Mouse (Mus musculus) midbrain, postnatal 0 days (tissue): ENCODE results near the gene Mpp1. TPM values are rescaled to one million over a fixed set of nuclear protein-coding genes. Genes with fewer than 3 reads are reported as not detected.
A peak's percentile ranks its signal among the peaks of the same experiment; 100 is the strongest.
"Not testable (repeated sequence)": the region's sequence is repeated elsewhere in the genome, so short reads cannot be mapped to it uniquely, and the experiment has no call there.

Source experiments
- ATAC-seq: fragments of 200-750 bp; cut with Nextera tagmentation; 2 replicates; pipeline ENCODE4 v1.8.0; 2017; ENCODE audit warnings: moderate number of reproducible peaks, mild to moderate bottlenecking, moderate TSS enrichment, moderate library complexity; ENCODE audit not compliant: low FRiP score
- DNase-seq: peaks from one replicate; pipeline ENCODE4 v3.0.0-alpha.2; 2015; ENCODE audit warnings: low spot score
- H3K27ac ChIP-seq: fragments of 300-500 bp; sonication (generic); 2 replicates; pipeline ENCODE4 v1.5.1; 2014; ENCODE audit warnings: low read depth, mild to moderate bottlenecking, low read length, mixed read lengths
- H3K27me3 ChIP-seq: fragments of 300-500 bp; sonication (generic); 2 replicates; pipeline ENCODE4 v1.6.1; 2014; ENCODE audit warnings: low read length, control low read depth, mixed read lengths; ENCODE audit not compliant: insufficient read depth
- H3K36me3 ChIP-seq: fragments of 300-500 bp; sonication (generic); 2 replicates; pipeline ENCODE4 v1.6.1; 2014; ENCODE audit warnings: low read length, control low read depth, mixed read lengths; ENCODE audit not compliant: insufficient read depth
- H3K4me1 ChIP-seq: fragments of 300-500 bp; sonication (generic); 2 replicates; pipeline ENCODE4 v1.6.1; 2014; ENCODE audit warnings: mild to moderate bottlenecking, control low read depth, antibody characterized with exemption, low read length, mixed read lengths; ENCODE audit not compliant: insufficient read depth
- H3K4me2 ChIP-seq: fragments of 300-500 bp; sonication (generic); 2 replicates; pipeline ENCODE4 v1.6.1; 2014; ENCODE audit warnings: low read depth, mild to moderate bottlenecking, low read length, mixed read lengths; ENCODE audit not compliant: poor library complexity, severe bottlenecking
- H3K4me3 ChIP-seq: fragments of 300-500 bp; sonication (generic); 2 replicates; pipeline ENCODE4 v1.5.1; 2014; ENCODE audit warnings: low read depth, mild to moderate bottlenecking, low read length, moderate library complexity
- H3K9ac ChIP-seq: fragments of 300-500 bp; sonication (generic); replicated peaks from 2 replicates; pipeline ENCODE4 v1.6.1; 2014; ENCODE audit warnings: mild to moderate bottlenecking, low read length, moderate library complexity, mixed read lengths; ENCODE audit not compliant: poor library complexity, severe bottlenecking
- H3K9me3 ChIP-seq: fragments of 300-500 bp; sonication (generic); 2 replicates; pipeline ENCODE4 v1.6.1; 2016; ENCODE audit warnings: low read length, control low read depth
- CTCF ChIP-seq: IDR thresholded peaks from 2 replicates; pipeline ENCODE4 v1.5.1; 2016; ENCODE audit warnings: antibody characterized with exemption, mild to moderate bottlenecking
- WGBS: fragments of 180-500 bp; shearing (Covaris S2); extraction: QIAGEN DNeasy Blood & Tissue Kit; methylation state at CpG from one replicate; pipeline ENCODE4 v1.1.7; 2014; 5-methylcytosine and 5-hydroxymethylcytosine counted together
- polyA plus RNA-seq: library from polyadenylated mRNA; unstranded; fragments of >200 nt; fragmentation: Nextera tagmentation; extraction: Ambion mirVana; gene quantifications from 2 replicates; pipeline ENCODE4 v1.2.1, GENCODE M21; 2015
- total RNA-seq: library from RNA; depleted of rRNA; stranded (reverse); fragments of >200 nt; gene quantifications from 2 replicates; pipeline ENCODE4 v1.2.3, GENCODE M21; 2014; rRNA removed

Mpp1 gene
- total RNA-seq (13.0 and 14.2 TPM in 2 replicates), polyA plus RNA-seq (18.6 and 19.8 TPM in 2 replicates)

- TF ChIP-seq CTCF, result no peak
- WGBS, result 22% methylated on average over 36 of the region's 36 CpGs
- Histone ChIP-seq H3K27ac (peak within 1 kb of the TSS; percentile 32; the same call in 1 of the 2 replicates), H3K36me3 (no peaks in the 10 kb centered on the region), H3K4me2 (peak within 1 kb of the TSS; percentile 56), H3K9me3 (no peaks in the 10 kb centered on the region), H3K4me1 (no peaks in the 10 kb centered on the region), H3K4me3 (peak within 1 kb of the TSS; percentile 46), H3K9ac (peak within 1 kb of the TSS; percentile 62), H3K27me3 (no peaks in the 10 kb centered on the region)
- peak; percentile 85 for DNase-seq
- ATAC-seq, result peak; percentile 96
These were observed at the start of gene Mpp1 for GRCm38 (mm10) chrX:75130467-75131160. Mpp1 (minus strand) TSS chrX:75131016.

GRCm38 (mm10) chrX:75163670-75164069 is 32.9 kb upstream of the Mpp1 start, which contains the start of gene Smim9:
Smim9 (minus strand) TSS chrX:75163770.
- H3K27ac ChIP-seq, result no peak within 1 kb of the TSS

DNA sequence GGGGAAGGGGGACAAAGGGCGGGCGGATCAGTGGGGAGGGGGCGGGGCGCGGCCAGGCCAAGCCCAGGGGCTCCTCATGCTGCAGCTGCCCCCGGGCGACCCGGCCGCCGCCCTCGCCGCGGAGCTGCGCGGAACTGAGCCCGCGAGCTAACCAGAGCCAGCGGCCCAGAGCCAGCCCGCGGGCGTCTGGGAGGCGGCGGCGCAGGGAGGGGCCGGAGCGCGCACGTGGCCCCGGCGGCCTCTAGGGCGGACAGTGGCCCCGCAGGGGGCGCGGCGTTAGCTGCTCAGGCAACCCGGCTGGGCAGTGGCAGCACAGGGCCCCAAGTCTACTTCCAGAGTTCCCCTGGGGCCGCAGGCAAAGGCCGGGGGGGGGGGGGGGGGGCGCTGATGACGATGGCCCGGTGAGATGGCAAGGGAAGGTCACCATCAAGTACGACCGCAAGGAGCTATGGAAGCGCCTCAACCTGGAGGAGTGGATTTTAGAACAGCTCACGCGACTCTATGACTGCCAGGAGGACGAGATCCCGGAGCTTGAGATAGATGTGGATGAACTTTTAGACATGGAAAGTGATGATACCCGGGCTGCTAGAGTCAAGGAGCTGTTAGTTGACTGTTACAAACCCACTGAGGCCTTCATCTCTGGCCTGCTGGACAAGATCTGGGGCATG is 24.9 kb upstream of the Mpp1 start:
- Histone ChIP-seq H3K9ac (peak overlapping the region; percentile 55; the same call in 1 of the 2 replicates), H3K27me3 (no peaks in the 10 kb centered on the region), H3K4me3 (peak overlapping the region; percentile 43), H3K4me1 (no peaks in the 10 kb centered on the region), H3K27ac (no peak overlapping the region), H3K4me2 (peak overlapping the region; percentile 62), H3K9me3 (no peaks in the 10 kb centered on the region), H3K36me3 (no peaks in the 10 kb centered on the region)
- DNase-seq (peak; percentile 26), ATAC-seq (peak; percentile 49; the same call in 1 of the 2 replicates)
- TF ChIP-seq CTCF, result no peak
- WGBS, result 30% methylated on average over 10 of the region's 49 CpGs

More at GRCm38 (mm10) chrX:75163670-75164069, 32.9 kb upstream of the Mpp1 start, which contains the start of gene Smim9:
- H3K27me3 ChIP-seq, result no peaks in the 10 kb centered on the region
- no peaks in the 10 kb centered on the region for H3K9me3 ChIP-seq
- no peak within 1 kb of the TSS for H3K4me2 ChIP-seq
- H3K4me3 ChIP-seq, result no peak within 1 kb of the TSS
- WGBS, result 33% methylated on average over 1 of the region's 1 CpGs
- H3K4me1 ChIP-seq, result no peaks in the 10 kb centered on the region
- DNase-seq, result no peak
- TF ChIP-seq CTCF, result no peak
- no peak within 1 kb of the TSS for H3K9ac ChIP-seq
- no peaks in the 10 kb centered on the region for H3K36me3 ChIP-seq
- ATAC-seq, result no peak

- WGBS, result 48% methylated on average over 1 of the region's 1 CpGs
- Histone ChIP-seq H3K4me3 (no peak overlapping the region), H3K9me3 (no peaks in the 10 kb centered on the region), H3K4me2 (no peak overlapping the region), H3K27ac (no peak overlapping the region), H3K27me3 (no peaks in the 10 kb centered on the region), H3K36me3 (no peaks in the 10 kb centered on the region), H3K9ac (no peak overlapping the region), H3K4me1 (no peaks in the 10 kb centered on the region)
- DNase-seq (no peak), ATAC-seq (no peak)
- TF ChIP-seq CTCF, result no peak
These were observed 21.4 kb upstream of the Mpp1 start for GRCm38 (mm10) chrX:75152249-75152648.

DNA sequence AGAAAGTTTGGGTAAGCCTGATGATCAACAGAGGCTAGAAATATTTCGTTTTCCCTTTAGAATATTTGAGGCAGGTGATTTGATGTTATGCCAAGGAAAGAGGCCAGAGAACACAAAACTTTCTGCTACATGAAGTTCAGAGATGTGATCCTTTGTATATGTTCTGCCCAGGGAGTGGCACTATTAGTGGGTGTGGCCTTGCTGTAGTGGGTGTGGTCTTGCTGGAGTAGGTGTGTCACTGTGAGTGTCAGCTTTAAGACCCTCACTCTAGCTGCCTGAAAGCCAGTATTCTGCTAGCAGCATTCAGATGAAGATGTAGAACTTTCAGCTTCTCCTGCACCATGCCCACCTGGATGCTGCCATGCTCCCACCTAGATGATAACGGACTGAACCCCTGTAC is 19.5 kb upstream of the Mpp1 start:
- Histone ChIP-seq H3K4me1 (no peaks in the 10 kb centered on the region), H3K4me3 (no peak overlapping the region), H3K27ac (no peak overlapping the region), H3K4me2 (no peak overlapping the region), H3K36me3 (no peaks in the 10 kb centered on the region), H3K9me3 (no peaks in the 10 kb centered on the region), H3K9ac (no peak overlapping the region), H3K27me3 (no peaks in the 10 kb centered on the region)
- 83% methylated on average over 2 of the region's 2 CpGs for WGBS
- ATAC-seq, result no peak
- DNase-seq, result no peak
- no peak for TF ChIP-seq CTCF

- whole genome bisulfite sequencing, result 89% methylated on average over 4 of the region's 4 CpGs
- Histone ChIP-seq H3K4me2 (no peak overlapping the region), H3K9me3 (no peaks in the 10 kb centered on the region), H3K4me3 (no peak overlapping the region), H3K36me3 (no peaks in the 10 kb centered on the region), H3K4me1 (no peaks in the 10 kb centered on the region), H3K27me3 (no peaks in the 10 kb centered on the region), H3K9ac (no peak overlapping the region), H3K27ac (no peak overlapping the region)
- ATAC-seq (no peak), DNase-seq (no peak)
- TF ChIP-seq CTCF, result no peak
These were observed 17.6 kb upstream of the Mpp1 start for GRCm38 (mm10) chrX:75148414-75148813.

DNA sequence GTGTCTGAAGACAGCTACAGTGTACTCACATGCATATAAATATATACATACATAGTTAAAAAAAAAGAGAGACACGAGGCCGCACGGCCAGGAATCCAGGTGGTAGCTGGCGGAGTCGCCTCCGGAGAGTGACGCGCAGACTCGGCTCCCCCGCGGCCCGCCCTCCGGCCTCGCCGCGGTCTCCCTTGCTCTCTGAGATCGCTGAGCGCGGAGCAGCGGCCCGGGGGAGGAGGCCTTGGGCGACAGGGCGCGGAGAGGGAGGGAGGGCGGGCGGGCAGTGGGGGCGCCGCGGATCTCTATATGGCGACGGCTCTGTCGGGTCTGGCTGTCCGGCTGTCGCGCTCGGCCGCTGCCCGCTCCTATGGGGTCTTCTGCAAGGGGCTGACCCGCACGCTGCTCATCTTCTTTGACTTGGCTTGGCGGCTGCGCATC is 12.3 kb upstream of the Mpp1 start:
- not testable (repeated sequence) for H3K9me3 ChIP-seq, H3K27ac ChIP-seq, H3K36me3 ChIP-seq, H3K27me3 ChIP-seq, H3K4me1 ChIP-seq
- Histone ChIP-seq H3K4me2 (peak overlapping the region; percentile 50), H3K9ac (0 out of 2 replicates have a peak overlapping the region, but pooled peaks have one; percentile 24), H3K4me3 (peak overlapping the region; percentile 33)
- WGBS, result 33% methylated on average over 24 of the region's 42 CpGs
- DNase-seq (peak; percentile 1), ATAC-seq (peak; percentile 41; the same call in 1 of the 2 replicates)
